Mouse (Mus musculus) neural tube, embryonic 14.5 days (tissue): ENCODE results near the gene Krtcap2. TPM values are rescaled to one million over a fixed set of nuclear protein-coding genes. Genes with fewer than 3 reads are reported as not detected.

Experiments
- ATAC-seq: fragments of 200-750 bp; cut with Nextera tagmentation; 2 replicates; pipeline ENCODE4 v1.8.0; 2017; ENCODE audit warnings: low read depth, mild to moderate bottlenecking, moderate TSS enrichment, moderate library complexity
- H3K27ac ChIP-seq: fragments of 300-500 bp; sonication (generic); 2 replicates; pipeline ENCODE4 v1.5.1; 2014; ENCODE audit warnings: low read depth, mild to moderate bottlenecking, control low read depth, low read length, moderate library complexity, mixed read lengths
- H3K27me3 ChIP-seq: fragments of 300-500 bp; sonication (generic); 2 replicates; pipeline ENCODE4 v1.6.1; 2014; ENCODE audit warnings: low read length; ENCODE audit not compliant: control insufficient read depth, insufficient read depth
- H3K36me3 ChIP-seq: fragments of 300-500 bp; sonication (generic); 2 replicates; pipeline ENCODE4 v1.6.1; 2014; ENCODE audit warnings: low read length, mixed read lengths; ENCODE audit not compliant: control insufficient read depth, insufficient read depth
- H3K4me1 ChIP-seq: fragments of 300-500 bp; sonication (generic); 2 replicates; pipeline ENCODE4 v1.6.1; 2014; ENCODE audit warnings: low read length; ENCODE audit not compliant: control insufficient read depth, insufficient read depth
- H3K4me2 ChIP-seq: fragments of 300-500 bp; sonication (generic); 2 replicates; pipeline ENCODE4 v1.6.1; 2014; ENCODE audit warnings: mild to moderate bottlenecking, low read depth, low read length, control low read depth
- H3K4me3 ChIP-seq: fragments of 300-500 bp; sonication (generic); 2 replicates; pipeline ENCODE4 v1.5.1; 2014; ENCODE audit warnings: low read depth, low read length, control low read depth, mixed read lengths
- H3K9ac ChIP-seq: fragments of 300-500 bp; sonication (generic); replicated peaks from 2 replicates; pipeline ENCODE4 v1.6.1; 2014; ENCODE audit warnings: low read depth, mild to moderate bottlenecking, control low read depth, low read length, mixed read lengths
- H3K9me3 ChIP-seq: fragments of 300-500 bp; sonication (generic); 2 replicates; pipeline ENCODE4 v1.6.1; 2016; ENCODE audit warnings: low read length; ENCODE audit not compliant: control insufficient read depth
- WGBS: fragments of 180-500 bp; shearing (Covaris S2); extraction: QIAGEN DNeasy Blood & Tissue Kit; methylation state at CpG from one replicate; pipeline ENCODE4 v1.1.7; 2014; 5-methylcytosine and 5-hydroxymethylcytosine counted together
- polyA plus RNA-seq: library from polyadenylated mRNA; unstranded; fragments of >200 nt; fragmentation: Nextera tagmentation; extraction: Ambion mirVana; gene quantifications from 2 replicates; pipeline ENCODE4 v1.2.1, GENCODE M21; 2014

Krtcap2 gene
- polyA plus RNA-seq, 1 experiment from 2014 or later = 206 TPM

GRCm38 (mm10) chr3:89237682-89238081 lies 8.1 kb upstream of the Krtcap2 start:
- Histone ChIP-seq H3K9me3 (no peaks in the 10 kb centered on the region), H3K4me3 (no peak overlapping the region), H3K4me1 (peaks cover 3% of the 10 kb centered on the region; the same call in 1 of the 2 replicates), H3K9ac (no peak overlapping the region), H3K27me3 (no peaks in the 10 kb centered on the region), H3K4me2 (no peak overlapping the region), H3K27ac (no peak overlapping the region), H3K36me3 (peaks cover 76% of the 10 kb centered on the region)
- no peak for ATAC-seq
- WGBS = 93% methylated on average over 21 of the region's 21 CpGs

- H3K9ac ChIP-seq = no peak overlapping the region
- H3K4me2 ChIP-seq = no peak overlapping the region
- ATAC-seq = no peak
- WGBS = 62% methylated on average over 5 of the region's 12 CpGs
- H3K4me1 ChIP-seq = peaks cover 11% of the 10 kb centered on the region
- no peak overlapping the region for H3K27ac ChIP-seq
- no peaks in the 10 kb centered on the region for H3K9me3 ChIP-seq
- H3K36me3 ChIP-seq = peaks cover 77% of the 10 kb centered on the region
- no peak overlapping the region for H3K4me3 ChIP-seq
- no peaks in the 10 kb centered on the region for H3K27me3 ChIP-seq
These were observed 7.3 kb upstream of the Krtcap2 start for GRCm38 (mm10) chr3:89238494-89238893.

GRCm38 (mm10) chr3:89242331-89242895 lies 3.4 kb upstream of the Krtcap2 start:
- Histone ChIP-seq H3K4me1 (peaks cover 22% of the 10 kb centered on the region), H3K9ac (no peak overlapping the region), H3K36me3 (peaks cover 43% of the 10 kb centered on the region), H3K4me2 (peak overlapping the region; percentile 93; the same call in 1 of the 2 replicates), H3K27ac (no peak overlapping the region), H3K4me3 (no peak overlapping the region), H3K9me3 (no peaks in the 10 kb centered on the region), H3K27me3 (no peaks in the 10 kb centered on the region)
- 76% methylated on average over 9 of the region's 9 CpGs for WGBS
- no peak for ATAC-seq

- no peaks in the 10 kb centered on the region for H3K9me3 ChIP-seq
- H3K36me3 ChIP-seq = peaks cover 31% of the 10 kb centered on the region
- peaks cover 25% of the 10 kb centered on the region for H3K4me1 ChIP-seq
- WGBS = 9% methylated on average over 14 of the region's 14 CpGs
- H3K4me3 ChIP-seq = peak overlapping the region; percentile 42
- peak overlapping the region; percentile 93 for H3K4me2 ChIP-seq
- peak; percentile 5; the same call in 1 of the 2 replicates for ATAC-seq
- peak overlapping the region; percentile 70 for H3K9ac ChIP-seq
- H3K27ac ChIP-seq = peak overlapping the region; percentile 28; the same call in 1 of the 2 replicates
- no peaks in the 10 kb centered on the region for H3K27me3 ChIP-seq
These were observed 2.2 kb upstream of the Krtcap2 start for GRCm38 (mm10) chr3:89243609-89244008.

- H3K9me3 ChIP-seq = no peaks in the 10 kb centered on the region
- H3K27me3 ChIP-seq = no peaks in the 10 kb centered on the region
- peak; percentile 31 for ATAC-seq
- 13% methylated on average over 25 of the region's 25 CpGs for WGBS
- peak overlapping the region; percentile 94 for H3K27ac ChIP-seq
- H3K4me1 ChIP-seq = peaks cover 25% of the 10 kb centered on the region
- peak overlapping the region; percentile 70 for H3K9ac ChIP-seq
- peak overlapping the region; percentile 93 for H3K4me2 ChIP-seq
- H3K4me3 ChIP-seq = peak overlapping the region; percentile 42
- peaks cover 24% of the 10 kb centered on the region for H3K36me3 ChIP-seq
These were observed 1.4 kb upstream of the Krtcap2 start for GRCm38 (mm10) chr3:89244158-89244981.

- Histone ChIP-seq H3K27me3 (no peaks in the 10 kb centered on the region), H3K4me2 (peak overlapping the region; percentile 93), H3K4me1 (peaks cover 25% of the 10 kb centered on the region), H3K9ac (peak overlapping the region; percentile 70), H3K27ac (peak overlapping the region; percentile 94), H3K9me3 (no peaks in the 10 kb centered on the region), H3K4me3 (peak overlapping the region; percentile 42), H3K36me3 (peaks cover 18% of the 10 kb centered on the region)
- WGBS = under 1% methylated on average over 19 of the region's 26 CpGs
- ATAC-seq = peak; percentile 64
These were observed 631 bp upstream of the Krtcap2 start for GRCm38 (mm10) chr3:89244982-89245687.

- peak; percentile 64 for ATAC-seq
- Histone ChIP-seq H3K36me3 (peaks cover 10% of the 10 kb centered on the region), H3K4me2 (peak within 1 kb of the TSS; percentile 93), H3K9ac (peak within 1 kb of the TSS; percentile 70), H3K4me1 (peaks cover 30% of the 10 kb centered on the region), H3K27ac (peak within 1 kb of the TSS; percentile 94), H3K9me3 (no peaks in the 10 kb centered on the region), H3K27me3 (no peaks in the 10 kb centered on the region), H3K4me3 (peak within 1 kb of the TSS; percentile 42)
- under 1% methylated on average over 41 of the region's 42 CpGs for WGBS
These were observed 715 bp downstream of the Krtcap2 start, which contains the start of gene Trim46 for GRCm38 (mm10) chr3:89246261-89247100. Gene Trim46, minus strand, starts transcription at chr3:89246309.

- Histone ChIP-seq H3K27me3 (no peaks in the 10 kb centered on the region), H3K9me3 (no peaks in the 10 kb centered on the region), H3K27ac (no peak overlapping the region), H3K36me3 (peaks cover 4% of the 10 kb centered on the region; the same call in 1 of the 2 replicates), H3K4me1 (peaks cover 31% of the 10 kb centered on the region), H3K9ac (no peak overlapping the region), H3K4me2 (peak overlapping the region; percentile 93), H3K4me3 (peak overlapping the region; percentile 42; the same call in 1 of the 2 replicates)
- 88% methylated on average over 4 of the region's 4 CpGs for WGBS
- ATAC-seq = no peak
These were observed 1.7 kb downstream of the Krtcap2 start for GRCm38 (mm10) chr3:89247466-89247865.
